Mouse (Mus musculus) A20 (cell line): ENCODE measurements at regions not wholly inside any gene's neighbourhood (a gene's known extent, or its start where the extent isn't known, plus 50 kb on each side); places are given as distances from the start of the nearest gene placed in this dataset.

ENCODE experiments used
- DNase-seq: peaks from one replicate; pipeline ENCODE4 v3.0.0-alpha.2; 2011; ENCODE audit warnings: low read depth, low spot score

DNA sequence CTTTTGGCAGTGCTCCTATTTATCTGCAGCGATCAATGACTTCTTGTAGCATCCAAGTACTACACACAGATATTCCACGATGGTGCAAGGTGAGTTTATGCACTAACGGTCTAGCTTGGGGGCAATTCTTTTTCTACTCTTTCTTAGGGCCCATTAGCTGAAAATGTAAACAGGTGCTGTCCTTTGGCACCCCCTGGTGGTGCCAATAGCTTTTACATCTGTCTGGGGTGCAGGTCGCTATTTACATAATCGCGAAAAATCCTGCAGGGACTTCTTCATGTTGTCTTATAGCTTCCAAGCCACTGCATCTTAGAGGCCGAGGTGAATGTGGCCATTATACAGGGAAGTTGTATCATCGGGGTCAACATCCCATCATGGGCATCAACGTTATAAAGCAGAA is 175.9 kb downstream of the Rps12 start:
- DNase-seq: peak; percentile 69

DNA sequence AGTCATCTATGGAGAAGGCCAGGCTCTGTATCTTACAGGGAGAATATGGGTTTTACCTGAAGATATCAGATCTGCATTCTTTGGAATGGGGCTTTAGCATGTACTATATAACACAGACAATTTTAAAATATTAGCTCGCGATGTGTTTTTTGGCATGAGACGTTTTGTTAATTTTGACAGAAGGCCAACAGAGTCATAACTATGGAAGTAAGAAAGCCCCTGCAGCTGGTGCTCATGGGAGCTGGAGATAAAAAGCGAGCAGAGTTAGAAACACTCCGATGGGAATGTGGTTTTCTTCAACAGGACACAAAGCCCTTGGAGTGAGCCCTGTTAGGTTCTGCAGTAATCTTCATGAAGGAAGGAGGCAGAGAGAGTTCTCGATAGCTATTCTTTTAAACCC is 176.6 kb downstream of the Rps12 start:
- no peak for DNase-seq

DNA sequence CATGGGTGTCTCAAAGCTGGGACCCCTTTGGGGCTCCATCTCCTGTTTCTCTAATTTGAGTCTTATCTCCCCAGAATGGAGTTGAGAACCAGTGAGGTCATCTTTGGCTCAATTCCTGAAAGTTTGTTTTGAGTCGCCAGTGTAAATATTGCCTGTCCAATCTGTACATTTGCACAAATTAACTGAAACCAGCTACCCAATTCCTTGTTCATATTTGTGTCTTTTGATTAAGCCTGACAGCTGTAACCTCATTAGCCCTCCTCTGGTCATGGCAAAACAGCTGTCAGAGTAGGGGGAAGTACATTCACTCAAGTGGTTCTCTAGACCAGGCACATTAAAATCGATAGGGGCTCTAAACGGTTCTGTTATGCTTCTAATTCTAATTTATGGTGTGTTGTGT is 177.0 kb downstream of the Rps12 start:
- no peak for DNase-seq

DNA sequence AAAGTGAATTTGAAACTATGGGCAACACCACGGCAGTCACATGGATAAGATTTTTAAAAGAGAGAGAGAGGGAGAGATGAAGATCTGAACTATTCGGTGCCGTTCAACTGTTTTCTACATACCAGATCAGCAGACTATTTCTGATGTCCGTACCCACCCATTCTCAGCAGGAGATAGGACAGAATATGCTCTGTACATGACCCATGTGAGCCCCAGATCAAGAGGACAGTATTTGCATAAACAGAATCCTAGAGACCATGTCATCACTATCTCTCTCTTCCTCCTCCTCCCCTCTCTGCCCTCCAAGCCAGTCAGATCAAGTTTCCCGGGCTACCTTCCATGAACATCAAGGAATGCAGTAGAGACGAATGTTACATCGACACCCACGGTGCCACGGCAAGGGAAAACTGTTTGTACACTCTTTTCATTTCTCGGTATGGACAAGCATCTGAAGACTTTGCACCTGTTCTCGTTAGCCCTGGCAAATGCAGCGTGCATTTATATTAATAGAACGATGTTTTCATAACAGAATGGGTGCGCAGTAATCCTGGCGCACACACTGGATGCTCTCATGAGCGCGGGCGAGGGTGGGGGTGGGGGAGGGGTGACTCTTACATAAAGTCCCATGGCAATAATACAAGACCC is 177.7 kb downstream of the Rps12 start:
- no peak for DNase-seq

DNA sequence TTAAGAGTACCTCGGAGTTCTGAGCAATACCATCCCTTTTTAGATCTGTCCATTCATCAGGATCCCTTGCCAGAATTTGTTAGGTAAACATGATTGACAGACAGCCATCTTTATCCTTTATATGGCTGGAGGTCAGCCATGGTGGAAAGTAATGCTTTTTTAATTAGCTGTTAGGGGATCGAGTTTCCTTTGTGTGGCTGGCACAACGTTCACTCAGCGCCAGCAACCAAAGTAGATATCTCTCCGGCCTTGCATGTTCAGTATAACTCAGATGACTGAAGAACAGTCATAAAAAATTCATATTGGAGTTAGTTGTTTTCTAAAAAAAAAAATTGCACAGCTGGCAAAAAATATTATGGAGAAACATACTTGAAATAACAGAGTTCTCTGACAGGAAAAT is 186.4 kb downstream of the Rps12 start:
- DNase-seq: no peak

DNA sequence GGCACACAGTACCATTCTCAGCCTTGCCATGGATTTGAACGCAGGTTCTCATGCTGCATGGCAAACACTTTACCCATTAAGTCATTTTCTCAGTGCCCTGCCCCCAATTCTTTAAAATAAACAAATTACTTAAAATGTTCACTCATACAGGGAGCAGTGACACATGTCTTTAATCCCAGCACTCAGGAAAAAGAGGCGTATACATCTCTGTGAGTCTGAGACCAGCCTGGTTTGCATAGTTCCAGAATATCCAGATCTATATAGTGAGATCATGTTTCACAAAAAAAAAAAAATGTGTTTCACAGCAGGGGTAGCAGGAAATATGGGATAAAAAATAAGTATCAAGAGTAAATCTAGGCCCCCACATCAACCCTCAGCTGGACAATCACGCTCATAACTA is 191.5 kb downstream of the Rps12 start:
- DNase-seq: no peak

DNA sequence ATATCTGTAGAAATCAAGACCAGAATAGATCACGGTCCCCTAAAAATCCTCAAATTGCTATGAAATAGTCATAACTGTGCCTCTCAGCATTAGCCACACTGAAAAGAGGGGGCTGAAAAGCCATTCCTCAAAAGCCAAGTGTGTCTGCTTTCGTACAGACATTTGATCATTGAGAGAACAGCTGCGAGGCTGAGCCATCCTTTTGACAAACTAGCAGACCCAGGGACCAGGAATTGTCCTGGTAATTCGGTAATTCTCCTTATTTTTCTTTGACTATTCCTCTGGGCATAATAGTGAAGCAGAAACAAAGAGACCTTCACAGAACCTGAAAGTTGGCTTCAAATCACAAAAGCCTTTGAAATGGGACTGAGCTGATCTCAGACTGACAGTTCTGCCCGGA is 206.8 kb downstream of the Rps12 start:
- no peak for DNase-seq

DNA sequence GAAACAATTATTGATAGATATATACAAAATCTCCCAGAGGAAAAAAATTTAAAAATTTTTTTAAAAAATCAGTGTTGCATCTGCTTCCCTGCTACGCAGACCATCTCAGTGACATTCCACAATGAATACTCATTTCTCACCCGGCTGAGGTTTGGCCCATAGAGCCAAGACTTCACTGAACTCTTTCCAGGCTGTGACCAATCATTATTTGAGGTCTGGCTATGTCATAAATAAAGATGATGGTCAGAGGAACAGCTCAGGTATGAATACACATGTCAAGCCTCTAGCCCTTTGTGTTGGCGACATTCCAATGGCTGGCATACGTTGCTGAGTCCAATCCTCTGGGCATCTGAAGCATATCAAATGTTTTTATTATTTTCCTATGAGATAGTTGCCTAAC is 216.1 kb downstream of the Rps12 start:
- DNase-seq: no peak

DNA sequence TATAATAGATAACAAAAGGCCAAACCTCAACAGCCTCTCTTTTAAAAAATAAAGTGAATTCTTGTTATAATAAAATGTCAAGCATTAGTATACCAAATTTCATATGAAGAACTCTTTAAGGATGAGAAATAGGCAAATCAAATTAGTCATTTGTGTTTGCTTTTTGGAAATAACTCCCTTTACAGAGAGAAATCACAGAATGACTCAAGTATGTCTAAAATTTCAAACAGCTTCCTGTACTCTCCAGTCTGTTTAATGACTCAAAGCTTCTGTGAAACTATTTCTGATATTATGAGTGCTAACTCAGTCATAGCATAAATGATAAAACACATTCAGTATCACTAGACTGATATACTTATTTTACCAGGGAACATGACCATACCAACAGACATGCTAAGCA is 217.7 kb downstream of the Rps12 start:
- no peak for DNase-seq

DNA sequence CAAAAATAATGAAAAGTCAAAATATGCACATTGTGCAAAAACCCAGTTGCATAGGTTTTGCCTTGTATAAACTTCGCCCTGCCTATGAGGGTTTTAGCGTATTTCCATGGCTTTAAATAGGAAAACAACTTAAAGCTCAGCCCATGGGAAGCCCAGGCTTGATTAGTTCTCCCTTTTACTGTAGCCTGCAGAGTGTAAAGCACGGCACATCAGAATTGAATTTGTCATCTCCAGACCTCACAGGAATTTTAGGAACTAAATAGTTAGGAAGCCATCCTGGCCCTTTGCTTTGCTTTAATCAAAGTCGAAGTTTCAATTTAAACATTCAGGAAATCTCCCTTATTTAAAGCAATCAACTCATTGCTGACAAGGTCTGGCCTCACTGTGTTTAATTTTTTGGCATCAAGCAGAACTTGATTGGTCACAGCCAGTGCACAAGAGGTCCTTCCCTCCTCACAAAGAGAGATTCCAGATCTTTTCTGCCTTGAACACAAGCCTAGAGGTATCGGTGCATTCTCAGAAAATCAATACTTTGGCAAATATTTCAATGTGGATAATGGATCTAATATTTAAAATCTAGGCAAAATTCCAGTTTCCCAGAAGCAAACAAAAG is 211.8 kb upstream of the Eya4 start:
- no peak for DNase-seq

DNA sequence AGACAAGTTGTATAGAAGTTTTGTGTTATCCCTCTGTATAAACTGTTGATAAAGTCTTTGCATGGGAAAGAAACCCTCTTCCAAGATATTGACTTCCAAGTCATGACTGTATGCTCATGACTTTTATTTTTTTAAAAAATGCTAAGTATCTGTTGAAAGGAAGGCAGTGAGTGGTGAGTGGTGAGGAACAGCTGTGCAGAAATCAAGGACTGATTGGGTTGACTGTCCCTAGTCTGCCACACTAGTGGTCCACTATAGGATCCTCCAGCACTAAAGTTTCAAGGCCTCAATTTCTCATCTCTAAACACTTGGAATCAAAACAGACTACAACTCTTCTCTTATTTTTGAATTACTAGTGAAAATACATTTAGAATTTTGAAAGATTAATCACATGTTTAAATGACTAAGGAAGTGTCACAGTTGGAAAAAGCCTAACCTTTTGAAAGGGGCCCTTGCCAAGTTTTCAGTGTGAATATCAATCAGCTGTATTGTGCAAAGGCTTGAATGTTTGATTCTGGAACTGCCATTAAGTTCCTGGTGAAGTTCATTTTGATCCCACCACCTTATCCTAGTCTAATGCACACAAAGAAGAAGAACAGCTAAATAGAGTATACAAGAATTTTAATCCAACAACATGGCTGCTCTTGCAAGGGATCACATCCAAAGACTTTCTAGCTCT is 209.5 kb upstream of the Eya4 start:
- no peak for DNase-seq

DNA sequence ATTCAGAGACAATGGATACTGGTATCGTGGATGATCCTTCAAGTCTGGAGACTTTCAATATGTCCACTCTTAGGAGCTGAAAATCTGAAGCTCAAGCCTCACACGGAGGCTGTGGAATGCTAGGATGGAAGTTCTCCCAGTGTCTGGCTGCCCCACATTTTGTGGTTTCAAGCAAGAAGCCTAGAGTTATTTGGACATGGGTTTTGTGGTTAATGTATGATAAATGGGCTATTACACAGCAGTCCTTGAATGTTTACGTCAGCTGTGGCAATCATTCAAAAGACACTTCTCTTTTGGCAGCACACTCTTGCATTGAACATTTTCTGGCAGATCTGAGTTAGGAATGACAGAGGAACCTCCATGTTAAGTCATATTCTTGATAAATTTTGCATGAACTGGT is 207.2 kb upstream of the Eya4 start:
- DNase-seq: no peak

DNA sequence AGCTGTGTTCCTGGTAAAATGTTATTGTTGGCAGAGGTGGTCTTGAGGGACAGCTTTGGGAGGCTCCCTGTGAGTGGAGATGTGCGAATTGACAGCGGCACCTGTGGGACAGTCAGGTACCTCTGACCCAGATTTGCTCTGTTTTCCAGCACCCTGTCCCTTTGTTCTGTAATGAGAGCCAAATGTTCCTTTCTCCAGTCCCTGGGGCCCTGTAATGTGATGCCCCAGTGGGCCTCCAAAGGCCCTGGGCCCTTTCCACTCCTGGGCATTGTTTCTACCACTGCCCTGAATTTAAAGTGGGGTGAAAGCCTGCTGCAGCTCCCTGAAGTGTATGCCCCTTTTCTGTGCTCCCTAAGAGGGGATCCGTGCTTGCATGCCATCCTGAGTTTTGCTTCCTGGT is 198.6 kb upstream of the Eya4 start:
- DNase-seq: no peak

DNA sequence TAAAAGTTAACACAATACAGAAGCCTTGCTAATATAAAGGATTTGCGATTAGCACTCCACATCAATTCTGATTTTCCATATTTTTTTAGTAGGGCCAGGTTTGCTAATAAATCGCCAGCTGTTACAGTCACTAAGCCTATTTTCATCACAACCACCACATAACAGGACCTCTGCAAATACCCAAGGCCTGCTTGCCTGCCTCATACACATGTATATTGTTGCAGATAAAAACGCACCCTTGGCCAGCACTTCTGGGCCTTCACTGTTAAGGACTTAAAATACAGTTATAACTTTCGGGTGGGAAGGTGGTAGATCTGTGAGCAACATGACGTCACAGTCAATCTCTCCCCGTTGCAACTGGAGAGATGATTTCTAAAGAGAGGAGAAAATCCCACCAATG is 197.7 kb upstream of the Eya4 start:
- DNase-seq: no peak

DNA sequence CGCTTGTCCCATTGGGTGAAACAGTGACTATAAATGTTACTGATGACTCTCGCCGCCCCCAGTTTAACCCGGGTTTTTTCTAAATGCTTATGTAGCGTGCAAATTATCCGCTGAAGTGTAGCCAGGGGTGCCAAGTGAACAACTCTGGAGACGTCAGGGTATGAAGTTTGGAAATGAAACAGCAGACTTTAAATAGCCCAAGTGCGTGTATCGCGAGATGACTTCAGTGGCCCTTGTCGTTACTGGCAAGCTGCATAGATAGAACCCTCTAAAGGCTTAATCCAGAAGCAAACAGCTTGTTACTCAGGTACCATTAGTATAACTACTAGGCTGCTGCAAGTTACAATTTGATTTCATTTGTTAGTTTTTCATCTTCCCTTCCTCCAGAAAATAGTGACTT is 192.1 kb upstream of the Eya4 start:
- peak; percentile 47 for DNase-seq

DNA sequence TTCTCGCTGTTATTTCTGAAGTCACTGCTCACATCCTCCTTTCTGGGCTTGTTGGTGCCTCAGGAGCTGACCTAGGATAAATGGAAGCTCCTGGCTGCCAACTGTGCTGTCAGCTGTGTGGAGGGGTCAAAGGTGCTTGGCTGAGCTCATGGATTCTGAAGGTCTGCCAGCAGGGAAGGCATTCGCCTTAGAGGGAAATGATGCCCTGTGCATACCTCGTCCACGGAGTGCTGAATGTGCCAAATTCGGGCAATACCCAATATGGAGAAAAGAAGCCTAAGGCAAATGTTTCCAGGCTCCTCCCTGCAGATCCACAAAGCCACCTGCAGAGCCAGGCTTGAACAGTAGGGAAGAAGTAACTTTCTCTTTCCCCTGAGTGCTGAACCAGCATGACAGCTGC is 191.3 kb upstream of the Eya4 start:
- DNase-seq: no peak

DNA sequence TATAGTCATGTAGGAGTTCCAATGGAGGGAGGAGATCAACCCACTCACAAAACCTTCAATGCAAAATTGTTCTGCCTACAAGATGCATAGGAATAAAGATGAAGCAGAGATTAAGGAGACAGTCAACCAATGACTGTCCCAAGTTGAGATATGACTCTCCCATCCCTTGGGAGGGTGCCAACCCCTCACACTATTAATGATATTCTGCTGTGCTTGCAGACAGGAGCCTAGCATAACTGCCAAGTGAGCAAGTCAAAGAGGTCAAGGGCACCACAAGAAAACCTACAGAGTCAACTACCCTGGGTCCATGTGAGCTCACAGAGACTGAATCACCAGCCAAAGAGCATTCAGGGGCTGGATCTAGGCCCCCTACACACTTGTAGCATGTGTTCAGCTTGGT is 184.1 kb upstream of the Eya4 start:
- DNase-seq: no peak

DNA sequence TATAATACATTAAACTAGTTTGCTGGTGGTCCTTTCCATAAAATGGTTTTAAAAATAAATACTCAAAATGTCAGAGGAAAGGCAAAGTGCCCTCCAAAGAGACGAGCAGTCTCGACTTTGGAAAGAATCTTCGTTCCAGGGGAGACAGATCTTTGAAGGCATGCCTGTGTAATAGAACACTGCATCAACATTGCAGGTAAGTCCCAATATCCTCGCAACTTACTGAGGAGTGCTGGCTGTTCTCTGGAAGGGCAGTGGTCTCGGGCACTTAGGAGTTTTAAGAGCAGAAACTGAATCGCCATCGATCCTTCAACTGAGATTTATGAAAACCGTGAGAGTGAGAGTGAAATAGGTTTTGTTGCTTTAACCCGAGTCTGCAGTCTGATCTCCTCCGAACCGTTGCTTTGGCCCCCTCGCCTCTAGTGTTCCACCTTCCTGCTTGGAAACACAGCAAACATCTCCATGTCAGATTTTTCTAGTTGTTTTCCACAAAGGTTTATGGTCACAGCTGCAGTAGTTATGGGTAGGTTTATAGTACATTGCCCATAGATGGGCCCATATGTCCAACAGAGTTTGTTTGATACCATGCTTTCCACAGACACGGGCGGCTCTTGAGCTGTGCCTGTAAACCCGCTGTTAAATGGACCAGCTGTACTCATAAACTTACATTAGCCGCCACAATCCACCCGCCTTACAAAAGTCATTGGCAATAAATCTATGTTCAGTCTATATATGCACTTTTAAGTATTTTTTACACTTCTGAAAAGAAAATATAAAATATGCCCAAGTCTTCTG is 181.6 kb upstream of the Eya4 start:
- DNase-seq: no peak

DNA sequence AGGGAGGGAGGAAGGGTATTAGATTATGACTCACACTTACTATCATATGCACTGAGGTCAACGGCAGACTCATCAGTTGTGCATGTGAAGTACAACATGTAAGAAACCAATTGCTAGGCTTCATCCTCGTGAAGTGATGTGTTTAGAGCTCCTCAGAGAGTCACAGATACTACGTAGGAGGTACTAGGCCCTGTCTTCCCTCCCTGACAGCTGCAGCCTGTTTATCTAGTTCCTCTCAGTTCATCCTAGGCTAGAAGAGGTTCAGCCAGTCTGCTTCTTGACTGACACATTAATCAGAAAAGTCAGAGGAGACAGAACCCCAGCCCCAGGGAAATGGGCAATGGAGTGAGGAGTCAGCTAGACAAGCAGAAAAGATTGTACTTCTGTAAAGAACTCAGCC is 180.1 kb upstream of the Eya4 start:
- no peak for DNase-seq

DNA sequence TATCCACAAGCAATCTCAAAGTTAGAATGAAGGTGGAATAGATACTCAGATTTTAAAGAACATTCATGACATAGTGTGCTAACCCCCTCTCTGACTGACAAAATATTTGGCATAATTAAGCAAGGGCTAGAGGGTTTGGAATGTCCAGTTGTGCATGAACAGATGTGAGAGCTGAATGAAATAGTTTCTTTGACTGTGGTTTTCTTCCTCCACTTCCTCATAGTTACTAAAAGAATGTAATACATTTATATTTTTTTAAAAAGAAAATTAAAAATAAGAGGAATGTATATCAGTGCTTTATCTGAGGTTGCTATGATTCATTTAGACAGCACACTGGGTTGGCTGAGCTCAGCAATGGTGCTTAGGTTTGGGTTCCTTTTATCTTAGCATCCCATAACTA is 176.2 kb upstream of the Eya4 start:
- DNase-seq: no peak

DNA sequence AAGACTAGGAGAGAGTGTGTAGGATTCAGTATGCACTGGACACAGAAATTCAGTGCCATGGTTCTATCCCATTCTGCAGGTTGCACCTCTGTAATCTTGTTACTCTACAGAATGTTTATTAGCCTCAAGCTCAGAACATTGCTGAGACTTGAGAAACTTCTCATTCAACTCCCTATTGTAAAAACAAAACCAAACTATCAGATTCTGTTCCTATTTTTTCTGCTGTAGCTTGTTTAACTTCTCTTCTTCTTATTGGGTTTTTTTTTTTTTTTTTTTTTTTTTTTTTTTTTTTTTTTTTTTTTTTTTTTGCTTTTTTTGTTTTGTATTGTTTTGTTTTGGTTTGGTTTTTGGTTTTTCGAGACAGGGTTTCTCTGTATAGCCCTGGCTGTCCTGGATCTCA is 172.1 kb upstream of the Eya4 start:
- DNase-seq: peak; percentile 16

DNA sequence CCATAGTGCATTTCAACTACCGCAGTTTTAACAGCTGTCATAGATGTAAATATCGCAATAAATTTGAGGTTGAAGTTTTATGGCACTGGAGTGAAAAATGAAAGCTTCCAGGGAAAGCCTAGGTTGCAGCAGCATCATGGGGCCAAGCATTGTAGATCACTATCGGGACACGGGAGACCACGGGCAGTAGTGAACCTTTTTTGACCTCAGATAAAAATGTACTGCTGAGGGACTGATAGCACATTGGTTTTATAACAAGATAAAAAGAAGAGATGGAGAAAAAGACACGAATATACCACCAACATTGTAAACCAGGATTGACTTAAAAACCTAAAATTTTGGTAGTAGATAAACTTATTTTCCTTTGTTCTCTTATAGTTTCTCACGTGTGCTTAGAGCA is 143.1 kb upstream of the Eya4 start:
- no peak for DNase-seq

DNA sequence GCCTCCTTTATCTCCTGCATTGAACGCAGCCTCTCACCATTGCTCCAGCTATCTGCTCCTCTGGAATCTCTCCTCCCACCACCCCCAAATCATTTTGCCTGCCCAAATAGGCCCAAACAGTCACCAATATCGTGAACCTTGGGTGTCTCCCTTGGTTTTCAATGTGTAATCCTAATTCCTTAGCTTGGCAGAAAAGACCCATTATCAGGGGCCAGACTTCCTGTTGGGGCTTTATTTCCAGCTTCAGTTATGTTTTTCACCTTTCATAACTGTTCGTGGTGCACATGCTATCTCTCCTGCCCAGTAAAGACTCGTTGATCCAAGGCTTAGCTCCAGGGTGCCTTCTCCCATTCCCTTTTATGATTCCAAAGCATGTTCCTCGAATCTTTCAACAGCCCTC is 142.4 kb upstream of the Eya4 start:
- no peak for DNase-seq
